Mouse (Mus musculus) intestine, embryonic 15.5 days (tissue): ENCODE measurements around the gene Pdgfc. TPM values are rescaled to one million over a fixed set of nuclear protein-coding genes. Genes with fewer than 3 reads are reported as not detected.

ENCODE experiments used
- polyA plus RNA-seq: library from polyadenylated mRNA; unstranded; fragments of >200 nt; fragmentation: Nextera tagmentation; extraction: Ambion mirVana; gene quantifications from 2 replicates; pipeline ENCODE4 v1.2.1, GENCODE M21; 2015

The Pdgfc gene
- polyA plus RNA-seq, 1 experiment from 2014 or later, result 14.0 TPM

Other genes with a start within 250 kb of the Pdgfc start
- 2.4 TPM in 2 replicates for gene Gria2, start 233.6 kb upstream of the Pdgfc start, polyA plus RNA-seq
- 2.4 and 3.9 TPM in 2 replicates for gene Glrb, start 122.8 kb upstream of the Pdgfc start, polyA plus RNA-seq